Mouse (Mus musculus): ENCODE results near the gene Ptprd. TPM values are rescaled to one million over a fixed set of nuclear protein-coding genes. Genes with fewer than 3 reads are reported as not detected.

Ptprd gene
- polyA plus RNA-seq, 1 experiment from 2014 or later, result 18.6 TPM

DNA sequence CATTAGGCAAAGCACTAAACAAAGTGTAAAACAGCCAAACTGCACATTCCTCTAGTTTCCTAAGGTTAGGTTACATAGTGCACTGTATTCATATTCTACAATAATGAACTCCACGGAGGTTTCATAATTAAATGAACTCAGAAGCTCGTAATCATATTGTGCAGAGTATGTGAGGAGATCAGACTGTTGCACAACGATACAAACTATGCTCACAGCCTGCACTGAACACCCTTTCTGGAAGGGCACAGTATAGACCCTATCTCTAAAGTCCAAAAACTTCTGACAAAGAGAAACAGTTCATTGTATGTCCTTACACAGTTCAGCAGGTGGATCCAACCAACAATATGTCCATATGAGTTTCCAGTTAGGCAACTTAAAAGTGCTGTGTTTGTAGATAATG, 1844.5 kb downstream of the Ptprd start:
- Histone ChIP-seq H3K27ac (ENCODE audit: low read depth, low read length) (no peak overlapping the region), H3K4me2 (no peak overlapping the region), H3K4me1 (ENCODE audit: control insufficient read depth, insufficient read depth, low read length) (peaks cover 13% of the 10 kb centered on the region), H3K9me3 (ENCODE audit: control insufficient read depth, low read length) (no peaks in the 10 kb centered on the region), H3K36me3 (ENCODE audit: control insufficient read depth, insufficient read depth, low read length) (no peaks in the 10 kb centered on the region), H3K9ac (ENCODE audit: low read length) (no peak overlapping the region), H3K27me3 (ENCODE audit: control insufficient read depth, insufficient read depth, low read length) (no peaks in the 10 kb centered on the region), H3K4me3 (ENCODE audit: low read depth, low read length) (no peak overlapping the region)
- 86% methylated on average over 3 of the region's 3 CpGs for WGBS
- no peak for ATAC-seq (ENCODE audit: low FRiP score)
- DNase-seq (ENCODE audit: low spot score, missing footprints), result no peak

DNA sequence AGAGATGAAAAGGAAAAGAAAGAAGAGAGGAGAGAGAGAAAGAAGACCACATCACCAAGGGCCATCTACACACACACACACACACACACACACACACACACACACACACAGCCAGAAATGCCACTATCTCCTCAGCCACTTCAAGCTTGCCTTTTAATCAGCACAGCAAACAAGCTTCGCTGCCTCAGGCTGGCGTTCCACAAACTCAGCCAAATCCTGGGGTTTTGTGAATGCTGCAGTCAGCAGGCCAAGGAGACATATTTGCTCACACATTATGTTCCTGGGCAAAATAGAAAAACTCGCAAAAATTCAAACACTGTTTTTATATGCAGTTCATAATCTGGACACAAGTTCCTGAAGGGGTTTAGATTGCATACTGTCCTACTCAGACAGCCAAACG, 1845.9 kb downstream of the Ptprd start:
- ATAC-seq (ENCODE audit: low FRiP score) (0 out of 2 replicates have a peak, but pooled peaks have one; percentile 43), DNase-seq (ENCODE audit: low spot score, missing footprints) (no peak)
- 64% methylated on average over 4 of the region's 4 CpGs for WGBS
- peaks cover 13% of the 10 kb centered on the region for H3K4me1 ChIP-seq (ENCODE audit: control insufficient read depth, insufficient read depth, low read length)
- no peak overlapping the region for H3K4me2 ChIP-seq
- no peaks in the 10 kb centered on the region for H3K36me3 ChIP-seq (ENCODE audit: control insufficient read depth, insufficient read depth, low read length)
- no peak overlapping the region for H3K4me3 ChIP-seq (ENCODE audit: low read depth, low read length)
- no peaks in the 10 kb centered on the region for H3K27me3 ChIP-seq (ENCODE audit: control insufficient read depth, insufficient read depth, low read length)
- H3K27ac ChIP-seq (ENCODE audit: low read depth, low read length), result no peak overlapping the region
- H3K9me3 ChIP-seq (ENCODE audit: control insufficient read depth, low read length), result no peaks in the 10 kb centered on the region
- no peak overlapping the region for H3K9ac ChIP-seq (ENCODE audit: low read length)

DNA sequence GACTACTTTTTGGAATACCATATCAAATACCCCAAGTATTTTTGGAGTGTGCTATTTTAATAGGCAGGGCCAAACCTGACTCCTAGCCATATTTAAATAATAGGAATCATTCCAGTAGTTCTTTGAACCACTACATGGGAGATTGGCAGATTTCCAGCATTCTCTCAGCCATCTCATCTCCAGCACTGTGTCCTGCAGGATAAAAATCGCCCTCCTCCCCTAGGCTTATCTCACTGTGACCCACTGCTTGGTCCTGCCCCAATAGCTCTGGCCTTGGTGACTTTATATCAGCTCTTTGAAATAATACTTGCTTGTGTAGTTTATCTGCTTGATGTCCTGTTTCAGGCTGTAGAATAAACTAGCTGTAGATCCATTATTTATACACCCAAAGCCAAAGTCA, 1850.2 kb downstream of the Ptprd start:
- Histone ChIP-seq H3K36me3 (ENCODE audit: control insufficient read depth, insufficient read depth, low read length) (no peaks in the 10 kb centered on the region), H3K4me2 (no peak overlapping the region), H3K9ac (ENCODE audit: low read length) (no peak overlapping the region), H3K27ac (ENCODE audit: low read depth, low read length) (no peak overlapping the region), H3K4me3 (ENCODE audit: low read depth, low read length) (no peak overlapping the region), H3K4me1 (ENCODE audit: control insufficient read depth, insufficient read depth, low read length) (no peaks in the 10 kb centered on the region), H3K9me3 (ENCODE audit: control insufficient read depth, low read length) (no peaks in the 10 kb centered on the region), H3K27me3 (ENCODE audit: control insufficient read depth, insufficient read depth, low read length) (no peaks in the 10 kb centered on the region)
- DNase-seq (ENCODE audit: low spot score, missing footprints) (no peak), ATAC-seq (ENCODE audit: low FRiP score) (no peak)
- 77% methylated on average over 1 of the region's 1 CpGs for WGBS

DNA sequence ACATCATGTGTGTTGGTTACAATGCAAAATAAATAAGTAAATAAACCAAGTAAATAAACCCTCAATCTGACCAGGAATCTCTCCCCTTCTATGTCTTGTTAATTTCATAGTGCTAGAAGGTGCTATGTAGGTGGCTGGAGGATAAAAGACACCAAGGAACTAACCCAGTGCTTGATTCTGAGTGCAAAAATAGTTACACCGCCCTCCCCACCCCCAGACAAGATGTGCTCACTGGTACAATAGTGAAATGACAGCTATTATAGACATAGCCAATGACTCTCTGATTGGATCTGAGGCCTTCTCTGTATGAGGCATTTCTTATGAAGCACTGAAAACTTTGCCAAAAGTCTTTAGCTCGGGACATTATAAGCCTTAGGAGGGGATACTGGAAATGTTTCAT, 1857.6 kb downstream of the Ptprd start:
- Histone ChIP-seq H3K36me3 (ENCODE audit: control insufficient read depth, insufficient read depth, low read length) (no peaks in the 10 kb centered on the region), H3K4me1 (ENCODE audit: control insufficient read depth, insufficient read depth, low read length) (no peaks in the 10 kb centered on the region), H3K27ac (ENCODE audit: low read depth, low read length) (no peak overlapping the region), H3K27me3 (ENCODE audit: control insufficient read depth, insufficient read depth, low read length) (no peaks in the 10 kb centered on the region), H3K4me3 (ENCODE audit: low read depth, low read length) (no peak overlapping the region), H3K9me3 (ENCODE audit: control insufficient read depth, low read length) (no peaks in the 10 kb centered on the region), H3K9ac (ENCODE audit: low read length) (no peak overlapping the region), H3K4me2 (no peak overlapping the region)
- ATAC-seq (ENCODE audit: low FRiP score) (no peak), DNase-seq (ENCODE audit: low spot score, missing footprints) (no peak)
- WGBS, result 85% methylated on average over 2 of the region's 2 CpGs

DNA sequence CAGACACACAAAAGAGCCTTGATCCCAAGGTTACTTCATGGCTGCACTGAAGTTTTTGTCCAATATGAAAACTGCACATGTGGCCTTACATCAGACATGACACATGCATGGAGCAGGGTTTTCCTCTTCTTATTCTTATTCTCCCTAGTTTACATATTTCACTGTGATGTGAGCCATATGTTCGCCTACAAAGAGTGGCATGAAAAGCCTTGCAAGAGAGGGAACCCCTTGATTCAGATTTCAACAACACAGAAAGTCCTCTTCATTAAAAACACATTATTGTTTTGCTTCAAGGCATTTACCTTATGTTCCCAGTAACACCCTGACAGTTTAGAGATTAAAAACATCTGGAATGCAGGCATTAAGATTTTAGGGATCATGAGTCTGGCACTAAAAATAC, 1859.3 kb downstream of the Ptprd start:
- no peak for ATAC-seq (ENCODE audit: low FRiP score)
- H3K4me2 ChIP-seq, result no peak overlapping the region
- no peaks in the 10 kb centered on the region for H3K9me3 ChIP-seq (ENCODE audit: control insufficient read depth, low read length)
- no peaks in the 10 kb centered on the region for H3K36me3 ChIP-seq (ENCODE audit: control insufficient read depth, insufficient read depth, low read length)
- no peak overlapping the region for H3K9ac ChIP-seq (ENCODE audit: low read length)
- no peak overlapping the region for H3K4me3 ChIP-seq (ENCODE audit: low read depth, low read length)
- no peaks in the 10 kb centered on the region for H3K4me1 ChIP-seq (ENCODE audit: control insufficient read depth, insufficient read depth, low read length)
- WGBS, result 83% methylated on average over 1 of the region's 1 CpGs
- H3K27me3 ChIP-seq (ENCODE audit: control insufficient read depth, insufficient read depth, low read length), result no peaks in the 10 kb centered on the region
- H3K27ac ChIP-seq (ENCODE audit: low read depth, low read length), result no peak overlapping the region
- peak; percentile 47 for DNase-seq (ENCODE audit: low spot score, missing footprints)

DNA sequence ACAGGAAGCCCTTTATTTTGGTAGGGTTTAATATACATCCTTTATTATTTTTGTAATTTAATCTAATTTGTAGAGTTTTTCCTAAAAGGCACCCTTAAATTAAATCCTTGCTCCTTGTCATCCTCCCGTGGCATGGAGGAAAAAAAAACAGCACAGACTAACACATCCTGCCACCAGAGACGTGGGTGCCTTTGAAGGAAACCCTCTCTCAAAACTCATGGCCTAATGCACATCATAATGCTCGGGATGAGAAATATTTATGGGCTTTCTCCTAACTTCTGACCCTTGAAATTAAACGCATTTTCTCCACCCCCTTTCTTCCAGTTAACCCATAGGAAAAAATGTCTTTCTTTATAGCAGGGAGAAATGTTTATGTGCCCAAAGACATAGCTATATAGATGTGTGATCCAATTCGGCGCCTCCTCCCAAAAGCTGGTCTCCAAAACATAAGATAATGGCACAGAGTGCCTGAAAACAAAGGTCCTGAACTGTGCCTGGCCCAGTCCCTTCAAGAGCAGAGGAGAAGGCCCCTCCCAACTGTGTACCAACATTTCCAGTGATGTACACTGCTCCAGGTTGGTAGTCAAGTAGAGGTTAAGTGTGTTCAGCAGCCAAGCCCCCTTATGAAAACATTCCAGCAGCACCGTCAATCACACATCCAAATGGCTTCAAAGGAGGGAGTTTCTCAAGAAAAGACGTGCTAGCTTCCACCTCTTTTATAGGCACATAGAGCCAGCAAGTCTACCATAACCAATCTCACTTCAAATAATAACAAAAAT, 1860.4 kb downstream of the Ptprd start:
- Histone ChIP-seq H3K4me2 (no peak overlapping the region), H3K9ac (ENCODE audit: low read length) (no peak overlapping the region), H3K27me3 (ENCODE audit: control insufficient read depth, insufficient read depth, low read length) (no peaks in the 10 kb centered on the region), H3K36me3 (ENCODE audit: control insufficient read depth, insufficient read depth, low read length) (no peaks in the 10 kb centered on the region), H3K4me1 (ENCODE audit: control insufficient read depth, insufficient read depth, low read length) (no peaks in the 10 kb centered on the region), H3K4me3 (ENCODE audit: low read depth, low read length) (no peak overlapping the region), H3K27ac (ENCODE audit: low read depth, low read length) (no peak overlapping the region), H3K9me3 (ENCODE audit: control insufficient read depth, low read length) (no peaks in the 10 kb centered on the region)
- DNase-seq (ENCODE audit: low spot score, missing footprints) (peak; percentile 57), ATAC-seq (ENCODE audit: low FRiP score) (no peak)
- 73% methylated on average over 8 of the region's 8 CpGs for WGBS

DNA sequence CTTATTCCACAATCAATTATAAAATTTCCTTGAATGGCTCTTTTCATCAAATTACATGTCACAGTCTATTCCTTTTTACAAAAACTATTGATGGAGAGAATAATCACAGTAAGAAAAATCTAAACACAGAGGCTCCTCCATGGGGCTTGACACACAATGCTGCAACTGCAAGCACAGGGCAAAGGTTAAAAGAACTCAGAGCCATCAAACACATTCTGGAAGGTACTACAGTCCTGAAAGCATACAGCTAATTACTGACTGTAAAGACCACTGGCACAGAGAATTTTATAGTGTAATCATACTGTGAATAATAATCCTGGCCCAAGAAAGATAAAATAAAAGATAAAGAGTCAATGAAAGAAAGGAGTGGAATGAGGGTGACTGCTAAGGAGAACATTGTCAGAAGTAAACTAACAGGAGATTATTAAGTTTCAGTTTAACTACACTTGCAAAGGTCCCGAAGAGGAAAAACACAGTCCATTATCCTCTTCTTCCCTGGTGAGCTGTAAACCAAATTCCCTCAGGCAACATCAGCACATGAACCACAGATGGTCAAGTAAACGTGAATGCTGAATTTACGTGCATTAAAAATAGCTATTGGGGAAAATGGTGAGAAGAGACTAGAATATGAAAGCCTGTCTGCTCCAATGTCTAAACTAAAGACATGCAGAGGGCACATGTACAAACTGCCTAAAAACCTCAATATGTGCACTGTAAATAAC, 1861.4 kb downstream of the Ptprd start:
- Histone ChIP-seq H3K27ac (ENCODE audit: low read depth, low read length) (no peak overlapping the region), H3K4me1 (ENCODE audit: control insufficient read depth, insufficient read depth, low read length) (no peaks in the 10 kb centered on the region), H3K4me2 (no peak overlapping the region), H3K4me3 (ENCODE audit: low read depth, low read length) (no peak overlapping the region), H3K9ac (ENCODE audit: low read length) (no peak overlapping the region), H3K27me3 (ENCODE audit: control insufficient read depth, insufficient read depth, low read length) (no peaks in the 10 kb centered on the region), H3K9me3 (ENCODE audit: control insufficient read depth, low read length) (no peaks in the 10 kb centered on the region), H3K36me3 (ENCODE audit: control insufficient read depth, insufficient read depth, low read length) (no peaks in the 10 kb centered on the region)
- WGBS, result 60% methylated on average over 3 of the region's 3 CpGs
- ATAC-seq (ENCODE audit: low FRiP score), result no peak
- peak; percentile 69 for DNase-seq (ENCODE audit: low spot score, missing footprints)

DNA sequence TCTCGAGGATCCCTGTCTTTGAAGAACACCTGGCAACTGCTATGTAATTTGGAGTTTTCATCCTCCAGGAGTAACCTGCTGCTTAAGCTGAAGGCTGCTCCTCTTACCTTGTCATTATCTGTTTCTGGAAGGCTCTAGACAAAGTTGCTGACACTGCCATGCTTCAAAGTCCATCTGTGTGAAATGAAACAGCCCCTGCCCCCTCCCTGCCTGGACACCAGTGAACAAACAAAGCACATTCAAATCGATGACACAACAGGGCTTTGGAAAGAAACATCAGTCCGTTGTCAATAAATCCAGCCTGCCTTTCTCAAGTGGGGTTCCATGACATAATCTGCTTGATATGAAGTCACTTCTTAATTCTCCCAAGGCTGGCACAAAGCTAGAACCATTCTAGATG, 1867.7 kb downstream of the Ptprd start:
- DNase-seq (ENCODE audit: low spot score, missing footprints) (no peak), ATAC-seq (ENCODE audit: low FRiP score) (no peak)
- H3K9me3 ChIP-seq (ENCODE audit: control insufficient read depth, low read length), result no peaks in the 10 kb centered on the region
- H3K4me1 ChIP-seq (ENCODE audit: control insufficient read depth, insufficient read depth, low read length), result no peaks in the 10 kb centered on the region
- no peak overlapping the region for H3K27ac ChIP-seq (ENCODE audit: low read depth, low read length)
- no peaks in the 10 kb centered on the region for H3K27me3 ChIP-seq (ENCODE audit: control insufficient read depth, insufficient read depth, low read length)
- H3K36me3 ChIP-seq (ENCODE audit: control insufficient read depth, insufficient read depth, low read length), result no peaks in the 10 kb centered on the region
- H3K4me2 ChIP-seq, result no peak overlapping the region
- no peak overlapping the region for H3K4me3 ChIP-seq (ENCODE audit: low read depth, low read length)
- 60% methylated on average over 3 of the region's 3 CpGs for WGBS
- H3K9ac ChIP-seq (ENCODE audit: low read length), result no peak overlapping the region

DNA sequence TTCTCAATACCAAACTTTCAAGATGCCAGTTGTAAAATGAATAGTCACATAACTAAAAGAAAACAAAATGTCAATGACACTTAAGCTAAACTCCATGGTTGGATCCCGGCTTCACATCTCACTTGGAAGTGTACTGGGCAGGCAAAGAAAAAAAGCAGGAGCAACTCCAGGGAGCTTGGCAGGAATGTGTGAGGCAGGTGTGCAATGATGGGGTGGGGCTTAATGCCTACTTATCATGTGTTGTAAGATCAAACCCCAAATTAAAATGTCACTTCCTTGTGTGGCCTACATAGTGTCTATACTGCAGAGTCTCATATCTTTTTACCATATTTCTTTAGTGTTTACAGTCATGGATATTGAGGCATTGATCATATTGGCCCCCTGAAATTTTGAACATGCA, 1873.8 kb downstream of the Ptprd start:
- WGBS, result 74% methylated on average over 1 of the region's 1 CpGs
- H3K9me3 ChIP-seq (ENCODE audit: control insufficient read depth, low read length), result no peaks in the 10 kb centered on the region
- H3K27me3 ChIP-seq (ENCODE audit: control insufficient read depth, insufficient read depth, low read length), result no peaks in the 10 kb centered on the region
- H3K4me1 ChIP-seq (ENCODE audit: control insufficient read depth, insufficient read depth, low read length), result no peaks in the 10 kb centered on the region
- no peaks in the 10 kb centered on the region for H3K36me3 ChIP-seq (ENCODE audit: control insufficient read depth, insufficient read depth, low read length)
- no peak overlapping the region for H3K27ac ChIP-seq (ENCODE audit: low read depth, low read length)
- no peak overlapping the region for H3K4me2 ChIP-seq
- DNase-seq (ENCODE audit: low spot score, missing footprints), result no peak
- H3K9ac ChIP-seq (ENCODE audit: low read length), result no peak overlapping the region
- H3K4me3 ChIP-seq (ENCODE audit: low read depth, low read length), result no peak overlapping the region
- no peak for ATAC-seq (ENCODE audit: low FRiP score)

Data from midbrain, embryonic 11.5 days (tissue).